Mouse (Mus musculus) E14TG2a.4 (cell line): Measurements from ENCODE around the gene Vmn1r170.
"Not testable (repeated sequence)": the region's sequence is repeated elsewhere in the genome, so short reads cannot be mapped to it uniquely, and the experiment has no call there.

Experiments
- H3K27me3 ChIP-seq: 2 replicates; pipeline ENCODE4 v1.6.1; 2014; ENCODE audit warnings: low read length, control low read depth; ENCODE audit not compliant: insufficient read depth
- H3K36me3 ChIP-seq: 2 replicates; pipeline ENCODE4 v1.6.1; 2014; ENCODE audit warnings: low read length, control low read depth; ENCODE audit not compliant: insufficient read depth
- H3K4me1 ChIP-seq: replicated peaks from 2 replicates; pipeline ENCODE4 v1.6.1; 2014; ENCODE audit warnings: low read depth, low read length, control low read depth
- H3K4me3 ChIP-seq: replicated peaks from 2 replicates; pipeline ENCODE4 v1.5.1; 2014; ENCODE audit warnings: mild to moderate bottlenecking, low read length
- H3K9me3 ChIP-seq: 2 replicates; pipeline ENCODE4 v1.6.1; 2014; ENCODE audit warnings: low read length, control low read depth
- CTCF ChIP-seq: conservative IDR thresholded peaks from 2 replicates; pipeline ENCODE4 v1.5.1; 2014; ENCODE audit warnings: low read length
- NANOG ChIP-seq: IDR thresholded peaks from 2 replicates; pipeline ENCODE4 v1.6.1; 2014; ENCODE audit warnings: borderline replicate concordance, low read length, mixed read lengths
- POU5F1 ChIP-seq: IDR thresholded peaks from 2 replicates; pipeline ENCODE4 v1.6.1; 2014; ENCODE audit warnings: low read length, borderline replicate concordance

The Vmn1r170 gene

DNA sequence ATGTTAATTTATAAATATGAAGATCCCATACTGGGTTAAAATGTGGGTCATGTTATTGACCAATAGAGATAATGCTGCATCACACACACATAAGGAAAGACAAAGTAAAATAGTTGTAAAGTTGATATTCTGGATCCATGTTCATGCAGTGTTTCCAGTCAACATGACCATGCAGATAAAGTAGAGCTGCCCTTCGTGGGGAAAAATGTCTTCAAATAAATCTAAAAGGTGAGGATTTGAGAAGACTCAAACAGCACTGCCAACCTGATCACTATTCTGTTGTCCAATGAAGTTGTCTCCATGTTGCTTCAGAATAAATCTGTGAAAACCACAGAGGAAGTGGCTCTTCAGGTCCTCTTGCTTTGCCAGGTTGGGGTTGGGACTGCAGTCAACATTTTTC is at the start of gene Vmn1r170:
Gene Vmn1r170, plus strand, starts transcription at position 301 of the 400 bp plus-strand sequence.
- H3K9me3 ChIP-seq, H3K36me3 ChIP-seq: not testable (repeated sequence)

DNA sequence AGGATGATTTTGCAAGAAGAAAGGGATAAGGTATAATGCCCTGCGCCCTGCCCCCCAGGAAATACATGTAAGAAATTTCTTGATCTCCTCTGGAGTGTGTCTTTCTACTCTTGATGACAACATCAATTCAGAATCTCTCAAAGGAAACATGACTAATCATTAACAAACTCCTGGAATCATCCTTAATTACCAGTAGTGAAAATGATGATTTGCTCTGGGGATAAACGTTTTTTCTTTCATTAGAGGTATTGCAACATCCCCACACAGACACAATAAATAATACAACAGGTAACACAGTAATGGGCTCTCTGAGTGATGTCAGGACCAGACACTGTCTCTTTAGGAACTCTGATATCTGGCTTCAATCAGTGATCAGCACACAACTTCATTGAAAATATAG is 30.7 kb upstream of the Vmn1r170 start, which contains the start of gene Vmn1r169:
Gene Vmn1r169, plus strand, starts transcription at position 301 of the 400 bp plus-strand sequence.
- not testable (repeated sequence) for H3K36me3 ChIP-seq, H3K4me3 ChIP-seq, H3K9me3 ChIP-seq, H3K4me1 ChIP-seq, H3K27me3 ChIP-seq

More for the DNA sequence above, at the start of gene Vmn1r170:
- not testable (repeated sequence) for H3K4me3 ChIP-seq, H3K27me3 ChIP-seq, H3K4me1 ChIP-seq

DNA sequence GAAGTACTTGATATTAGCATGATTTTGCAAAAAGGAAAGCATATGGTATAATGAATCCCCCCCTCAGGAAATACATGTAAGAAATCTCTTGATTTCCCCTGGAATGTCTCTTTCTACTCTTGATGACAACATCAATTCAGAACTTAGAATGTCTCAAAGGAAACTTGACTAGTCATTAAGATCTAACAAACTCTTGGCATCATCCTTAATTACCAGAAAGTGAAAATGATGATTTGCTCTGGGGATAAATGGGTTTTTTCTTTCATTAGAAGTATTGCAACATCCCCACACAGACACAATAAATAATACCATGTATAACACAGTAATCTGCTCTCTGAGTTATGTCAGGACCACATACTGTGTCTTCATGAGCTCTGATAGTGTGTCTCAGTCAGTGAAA is 24.4 kb downstream of the Vmn1r170 start, which contains the start of gene Vmn1r171:
Gene Vmn1r171, plus strand, starts transcription at position 301 of the 400 bp plus-strand sequence.
- H3K27me3 ChIP-seq: no peaks in the 10 kb centered on the region
- H3K4me1 ChIP-seq: no peaks in the 10 kb centered on the region
- no peaks in the 10 kb centered on the region for H3K36me3 ChIP-seq
- TF ChIP-seq CTCF: no peak
- no peak for TF ChIP-seq POU5F1
- no peak for TF ChIP-seq NANOG
- no peaks in the 10 kb centered on the region for H3K9me3 ChIP-seq
- H3K4me3 ChIP-seq: no peak within 1 kb of the TSS
